Mouse (Mus musculus) testis, adult 2 months (tissue): ENCODE results near the gene Ifitm5. TPM values are rescaled to one million over a fixed set of nuclear protein-coding genes. Genes with fewer than 3 reads are reported as not detected.

Experiments used
- H3K27ac ChIP-seq: fragments of 200-500 bp; 2 replicates; pipeline ENCODE4 v1.5.1; 2012; ENCODE audit warnings: low read depth, low read length; ENCODE audit not compliant: control insufficient read depth, insufficient read depth
- H3K27me3 ChIP-seq: fragments of 200-500 bp; 2 replicates; pipeline ENCODE4 v1.6.1; 2012; ENCODE audit warnings: mild to moderate bottlenecking, low read length, moderate library complexity; ENCODE audit not compliant: control insufficient read depth, insufficient read depth
- H3K36me3 ChIP-seq: fragments of 200-500 bp; 2 replicates; pipeline ENCODE4 v1.6.1; 2012; ENCODE audit warnings: mild to moderate bottlenecking, low read length; ENCODE audit not compliant: control insufficient read depth, insufficient read depth
- H3K4me1 ChIP-seq: fragments of 200-500 bp; 2 replicates; pipeline ENCODE4 v1.6.1; 2012; ENCODE audit warnings: low read length; ENCODE audit not compliant: control insufficient read depth, insufficient read depth
- H3K4me3 ChIP-seq: fragments of 200-500 bp; 2 replicates; pipeline ENCODE4 v1.5.1; 2012; ENCODE audit warnings: low read depth, mild to moderate bottlenecking, low read length, moderate library complexity, mixed read lengths; ENCODE audit not compliant: control insufficient read depth
- CTCF ChIP-seq: fragments of 200-500 bp; IDR thresholded peaks from 2 replicates; pipeline ENCODE4 v1.5.1; 2012; ENCODE audit warnings: low read depth, mild to moderate bottlenecking, inconsistent platforms, low read length, moderate library complexity; ENCODE audit not compliant: control insufficient read depth, insufficient read depth, insufficient replicate concordance
- POLR2A ChIP-seq: fragments of 200-500 bp; IDR thresholded peaks from 2 replicates; pipeline ENCODE4 v1.6.1; 2012; ENCODE audit warnings: low read depth, mild to moderate bottlenecking, inconsistent platforms, low read length, moderate library complexity; ENCODE audit not compliant: control insufficient read depth
- polyA plus RNA-seq: library from polyadenylated mRNA; depleted of rRNA; stranded (reverse); fragments of >200 nt; gene quantifications from 2 replicates; pipeline ENCODE4 v1.2.3, GENCODE M21; 2012

Gene Ifitm5
- polyA plus RNA-seq, 1 experiment: 0.15 TPM

DNA sequence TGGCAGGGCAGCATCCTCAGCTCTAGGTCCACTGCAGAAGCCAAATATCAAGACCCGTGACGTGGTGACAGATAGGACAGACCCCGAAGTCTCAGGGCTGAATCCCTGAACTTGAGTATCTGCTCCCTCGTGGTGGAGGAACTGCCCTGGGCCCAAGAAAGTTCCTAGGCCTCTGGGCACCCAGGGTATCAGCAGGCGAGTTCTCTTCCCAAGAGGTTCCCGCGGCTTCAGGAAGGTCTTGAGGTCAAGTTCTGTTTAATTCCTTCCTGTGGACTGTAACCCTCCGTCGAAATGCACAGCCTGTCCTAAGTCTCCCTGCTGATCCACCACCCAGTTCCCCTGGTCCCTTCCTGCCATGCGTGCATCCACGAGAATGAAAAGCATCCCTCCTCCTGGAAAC lies 3.0 kb upstream of the Ifitm5 start:
- TF ChIP-seq POLR2A: no peak
- TF ChIP-seq CTCF: no peak
- Histone ChIP-seq H3K27ac (no peak overlapping the region), H3K4me3 (no peak overlapping the region), H3K36me3 (no peaks in the 10 kb centered on the region), H3K27me3 (no peaks in the 10 kb centered on the region), H3K4me1 (peaks cover 3% of the 10 kb centered on the region; the same call in 1 of the 2 replicates)

DNA sequence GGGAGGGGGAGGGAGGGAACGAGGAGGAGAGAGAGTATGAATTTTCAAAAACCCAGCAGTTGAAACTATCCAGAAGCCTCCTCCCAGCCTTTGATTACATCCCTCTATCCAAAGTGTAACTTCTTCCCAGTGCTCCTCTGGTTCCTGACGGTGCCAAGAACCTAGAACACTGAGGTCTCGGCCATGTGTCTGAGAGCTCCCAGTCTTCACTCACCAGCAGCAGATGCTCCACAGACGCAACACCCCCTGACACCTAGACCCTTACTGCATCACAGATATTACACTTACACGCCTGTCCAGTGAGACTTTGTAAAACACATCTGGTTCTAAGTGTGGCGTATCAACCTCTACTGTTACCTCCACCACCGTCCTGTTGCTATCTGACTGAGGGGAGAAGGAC lies 2.4 kb upstream of the Ifitm5 start:
- no peak for TF ChIP-seq CTCF
- TF ChIP-seq POLR2A: no peak
- no peaks in the 10 kb centered on the region for H3K36me3 ChIP-seq
- peaks cover 3% of the 10 kb centered on the region; the same call in 1 of the 2 replicates for H3K4me1 ChIP-seq
- H3K27ac ChIP-seq: no peak overlapping the region
- no peaks in the 10 kb centered on the region for H3K27me3 ChIP-seq
- no peak overlapping the region for H3K4me3 ChIP-seq

DNA sequence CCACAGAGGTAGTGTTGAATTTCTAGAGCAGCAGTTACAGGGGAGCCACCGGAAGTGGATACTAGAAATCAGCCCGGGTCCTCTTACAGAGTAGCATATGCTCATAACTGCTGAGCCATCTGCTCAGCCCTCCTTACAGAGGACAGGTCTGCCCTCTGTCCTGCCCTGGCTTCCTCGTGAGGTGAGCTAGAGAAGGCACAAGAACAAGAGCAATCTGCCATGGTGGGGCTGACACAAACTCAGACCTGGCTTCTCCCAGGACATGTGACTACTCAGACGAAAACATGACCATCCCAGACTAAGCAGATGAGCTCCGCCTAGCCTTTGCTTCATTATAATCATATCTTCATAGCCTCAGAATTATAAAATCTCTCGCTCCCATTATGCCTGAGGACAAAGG lies 1.7 kb upstream of the Ifitm5 start:
- Histone ChIP-seq H3K4me1 (peaks cover 3% of the 10 kb centered on the region; the same call in 1 of the 2 replicates), H3K36me3 (no peaks in the 10 kb centered on the region), H3K27me3 (no peaks in the 10 kb centered on the region), H3K4me3 (no peak overlapping the region), H3K27ac (no peak overlapping the region)
- no peak for TF ChIP-seq CTCF
- no peak for TF ChIP-seq POLR2A

DNA sequence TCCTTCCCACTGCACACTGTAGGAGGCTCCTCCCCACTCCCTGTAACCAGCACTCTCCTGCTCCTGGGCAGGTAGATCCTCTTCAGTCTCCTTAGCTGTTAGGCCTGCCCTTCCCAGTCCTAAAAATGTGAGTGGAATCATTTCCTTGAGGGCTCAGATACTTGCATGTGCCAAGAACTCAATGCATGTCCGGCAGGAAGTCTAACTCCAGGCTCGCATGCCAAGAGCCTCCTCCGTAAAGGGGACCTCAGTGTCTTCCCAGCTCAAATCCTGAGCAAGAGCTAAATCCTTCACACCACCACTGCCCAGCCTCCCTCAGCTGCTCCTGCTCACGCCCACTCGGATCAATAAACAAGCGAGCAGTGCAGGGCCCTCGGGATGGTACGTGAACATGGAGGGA lies 960 bp upstream of the Ifitm5 start:
- H3K4me3 ChIP-seq: no peak overlapping the region
- H3K4me1 ChIP-seq: peaks cover 3% of the 10 kb centered on the region; the same call in 1 of the 2 replicates
- H3K36me3 ChIP-seq: no peaks in the 10 kb centered on the region
- TF ChIP-seq CTCF (no peak), POLR2A (no peak)
- H3K27me3 ChIP-seq: no peaks in the 10 kb centered on the region
- H3K27ac ChIP-seq: no peak overlapping the region

DNA sequence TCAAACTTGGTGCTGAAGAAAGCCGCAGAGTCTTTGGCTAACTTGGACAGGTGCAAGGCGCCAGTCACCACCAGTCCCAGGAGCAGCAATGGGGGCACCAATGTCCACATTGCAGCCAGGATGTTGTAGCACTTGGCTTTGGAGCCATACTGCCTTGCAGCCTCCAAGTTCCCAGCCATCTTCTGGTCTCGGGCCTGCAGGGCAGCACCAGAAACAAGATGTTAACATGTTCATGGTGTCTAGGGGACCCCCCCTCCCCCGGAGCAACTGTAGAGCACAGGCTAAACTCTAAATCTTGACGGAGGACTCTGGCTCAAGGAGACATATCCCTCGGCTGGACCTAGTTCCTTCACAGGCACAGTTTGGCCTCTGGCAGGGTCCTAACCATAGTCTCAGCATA lies 836 bp downstream of the Ifitm5 start:
- no peak overlapping the region for H3K27ac ChIP-seq
- H3K4me1 ChIP-seq: peaks cover 3% of the 10 kb centered on the region; the same call in 1 of the 2 replicates
- no peak overlapping the region for H3K4me3 ChIP-seq
- no peaks in the 10 kb centered on the region for H3K36me3 ChIP-seq
- TF ChIP-seq POLR2A (no peak), CTCF (no peak)
- no peaks in the 10 kb centered on the region for H3K27me3 ChIP-seq

DNA sequence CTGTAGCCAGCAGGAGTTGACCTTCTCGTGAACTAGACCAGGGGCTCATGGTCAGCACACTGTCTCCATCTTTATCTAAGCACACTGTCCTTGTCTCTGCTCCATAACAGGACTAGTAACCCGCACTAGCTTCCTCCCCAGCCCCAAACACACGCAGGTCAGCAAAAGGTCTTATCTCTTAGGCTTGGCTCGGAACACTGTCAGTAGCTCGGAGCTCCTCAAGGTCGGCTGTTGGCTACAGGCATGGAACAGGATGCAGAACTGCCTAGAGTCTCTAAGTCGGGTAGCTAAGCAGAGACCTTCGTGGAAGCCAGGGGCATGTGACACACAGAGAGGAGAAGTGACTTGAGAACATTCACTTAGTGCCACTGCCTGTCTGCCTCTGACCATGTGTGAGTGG lies 1.9 kb downstream of the Ifitm5 start:
- H3K27ac ChIP-seq: no peak overlapping the region; the same call in 1 of the 2 replicates
- H3K36me3 ChIP-seq: no peaks in the 10 kb centered on the region
- H3K4me1 ChIP-seq: peaks cover 3% of the 10 kb centered on the region; the same call in 1 of the 2 replicates
- no peaks in the 10 kb centered on the region for H3K27me3 ChIP-seq
- TF ChIP-seq POLR2A (no peak), CTCF (no peak)
- H3K4me3 ChIP-seq: no peak overlapping the region

DNA sequence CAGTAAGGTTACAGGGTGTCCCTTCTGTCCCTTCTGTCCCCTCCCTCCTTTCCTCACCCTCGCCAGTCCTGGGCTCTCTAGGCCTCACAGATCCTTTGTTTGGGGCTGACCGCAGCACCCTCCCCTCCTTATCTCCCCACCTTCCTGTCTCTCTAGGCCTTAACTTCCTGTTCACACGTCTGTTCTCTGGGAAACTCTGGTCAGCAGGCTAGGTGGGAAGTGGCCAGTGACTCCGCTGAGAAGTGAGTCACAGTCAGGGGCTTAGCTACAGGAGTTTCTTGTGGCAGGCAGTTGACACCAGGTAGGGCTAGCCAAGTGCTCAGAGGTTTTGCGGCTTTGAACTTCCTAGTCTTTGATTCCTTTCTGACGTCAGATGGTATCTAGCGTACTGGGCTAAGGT lies 3.1 kb downstream of the Ifitm5 start:
- Histone ChIP-seq H3K4me3 (no peak overlapping the region), H3K4me1 (peaks cover 3% of the 10 kb centered on the region; the same call in 1 of the 2 replicates), H3K36me3 (no peaks in the 10 kb centered on the region), H3K27ac (no peak overlapping the region), H3K27me3 (no peaks in the 10 kb centered on the region)
- no peak for TF ChIP-seq POLR2A
- TF ChIP-seq CTCF: no peak

DNA sequence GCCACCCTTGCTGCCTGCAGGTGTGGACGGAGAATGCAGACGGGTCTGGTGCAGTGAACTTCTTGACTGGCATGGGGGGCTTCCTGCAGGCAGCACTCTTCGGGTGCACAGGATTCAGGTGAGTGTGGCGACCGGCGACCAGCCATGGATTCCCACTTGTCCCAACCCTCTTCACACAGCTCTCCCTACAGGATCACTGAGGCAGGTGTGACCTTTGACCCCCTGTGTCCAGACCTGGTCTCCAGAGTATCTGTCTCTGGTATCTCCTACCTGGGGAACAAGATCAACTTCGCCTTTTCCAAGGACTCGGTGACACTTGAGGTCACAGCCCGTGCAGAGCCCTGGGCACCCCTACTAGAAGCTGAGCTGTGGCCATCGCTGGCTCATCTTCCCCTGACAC lies 3.8 kb downstream of the Ifitm5 start:
- TF ChIP-seq POLR2A: no peak
- TF ChIP-seq CTCF: no peak
- H3K36me3 ChIP-seq: no peaks in the 10 kb centered on the region

More for the DNA sequence above, 3.8 kb downstream of the Ifitm5 start:
- Histone ChIP-seq H3K27ac (no peak overlapping the region), H3K4me3 (no peak overlapping the region), H3K4me1 (peaks cover 3% of the 10 kb centered on the region; the same call in 1 of the 2 replicates), H3K27me3 (no peaks in the 10 kb centered on the region)
